Mouse (Mus musculus) midbrain, postnatal 0 days (tissue): ENCODE measurements around the gene March10. TPM values are rescaled to one million over a fixed set of nuclear protein-coding genes. Genes with fewer than 3 reads are reported as not detected.
A peak's percentile ranks its signal among the peaks of the same experiment; 100 is the strongest.

Experiments
- ATAC-seq: fragments of 200-750 bp; cut with Nextera tagmentation; 2 replicates; pipeline ENCODE4 v1.8.0; 2017; ENCODE audit warnings: moderate number of reproducible peaks, mild to moderate bottlenecking, moderate TSS enrichment, moderate library complexity; ENCODE audit not compliant: low FRiP score
- DNase-seq: peaks from one replicate; pipeline ENCODE4 v3.0.0-alpha.2; 2015; ENCODE audit warnings: low spot score
- H3K27ac ChIP-seq: fragments of 300-500 bp; sonication (generic); 2 replicates; pipeline ENCODE4 v1.5.1; 2014; ENCODE audit warnings: low read depth, mild to moderate bottlenecking, low read length, mixed read lengths
- H3K27me3 ChIP-seq: fragments of 300-500 bp; sonication (generic); 2 replicates; pipeline ENCODE4 v1.6.1; 2014; ENCODE audit warnings: low read length, control low read depth, mixed read lengths; ENCODE audit not compliant: insufficient read depth
- H3K36me3 ChIP-seq: fragments of 300-500 bp; sonication (generic); 2 replicates; pipeline ENCODE4 v1.6.1; 2014; ENCODE audit warnings: low read length, control low read depth, mixed read lengths; ENCODE audit not compliant: insufficient read depth
- H3K4me1 ChIP-seq: fragments of 300-500 bp; sonication (generic); 2 replicates; pipeline ENCODE4 v1.6.1; 2014; ENCODE audit warnings: mild to moderate bottlenecking, control low read depth, antibody characterized with exemption, low read length, mixed read lengths; ENCODE audit not compliant: insufficient read depth
- H3K4me2 ChIP-seq: fragments of 300-500 bp; sonication (generic); 2 replicates; pipeline ENCODE4 v1.6.1; 2014; ENCODE audit warnings: low read depth, mild to moderate bottlenecking, low read length, mixed read lengths; ENCODE audit not compliant: poor library complexity, severe bottlenecking
- H3K4me3 ChIP-seq: fragments of 300-500 bp; sonication (generic); 2 replicates; pipeline ENCODE4 v1.5.1; 2014; ENCODE audit warnings: low read depth, mild to moderate bottlenecking, low read length, moderate library complexity
- H3K9ac ChIP-seq: fragments of 300-500 bp; sonication (generic); replicated peaks from 2 replicates; pipeline ENCODE4 v1.6.1; 2014; ENCODE audit warnings: mild to moderate bottlenecking, low read length, moderate library complexity, mixed read lengths; ENCODE audit not compliant: poor library complexity, severe bottlenecking
- H3K9me3 ChIP-seq: fragments of 300-500 bp; sonication (generic); 2 replicates; pipeline ENCODE4 v1.6.1; 2016; ENCODE audit warnings: low read length, control low read depth
- CTCF ChIP-seq: IDR thresholded peaks from 2 replicates; pipeline ENCODE4 v1.5.1; 2016; ENCODE audit warnings: antibody characterized with exemption, mild to moderate bottlenecking
- WGBS: fragments of 180-500 bp; shearing (Covaris S2); extraction: QIAGEN DNeasy Blood & Tissue Kit; methylation state at CpG from one replicate; pipeline ENCODE4 v1.1.7; 2014; 5-methylcytosine and 5-hydroxymethylcytosine counted together
- polyA plus RNA-seq: library from polyadenylated mRNA; unstranded; fragments of >200 nt; fragmentation: Nextera tagmentation; extraction: Ambion mirVana; gene quantifications from 2 replicates; pipeline ENCODE4 v1.2.1, GENCODE M21; 2015
- total RNA-seq: library from RNA; depleted of rRNA; stranded (reverse); fragments of >200 nt; gene quantifications from 2 replicates; pipeline ENCODE4 v1.2.3, GENCODE M21; 2014

The March10 gene
- total and polyA plus RNA-seq, 2 experiments from 2014 or later, result 0.69 to 0.77 TPM

- Histone ChIP-seq H3K36me3 (no peaks in the 10 kb centered on the region), H3K4me3 (no peak overlapping the region), H3K27ac (no peak overlapping the region), H3K4me1 (no peaks in the 10 kb centered on the region), H3K4me2 (no peak overlapping the region), H3K27me3 (no peaks in the 10 kb centered on the region), H3K9ac (no peak overlapping the region), H3K9me3 (no peaks in the 10 kb centered on the region)
- no peak for TF ChIP-seq CTCF
- ATAC-seq (no peak), DNase-seq (no peak)
- WGBS, result 94% methylated on average over 4 of the region's 4 CpGs
These were observed 102.6 kb downstream of the March10 start for GRCm38 (mm10) chr11:105353891-105354280.

- Histone ChIP-seq H3K9ac (no peak overlapping the region), H3K4me1 (no peaks in the 10 kb centered on the region), H3K9me3 (no peaks in the 10 kb centered on the region), H3K36me3 (no peaks in the 10 kb centered on the region), H3K4me3 (no peak overlapping the region), H3K4me2 (no peak overlapping the region), H3K27ac (no peak overlapping the region), H3K27me3 (no peaks in the 10 kb centered on the region)
- DNase-seq (peak; percentile 84), ATAC-seq (no peak; the same call in 1 of the 2 replicates)
- TF ChIP-seq CTCF, result no peak
- 62% methylated on average over 9 of the region's 9 CpGs for WGBS
These were observed 103.3 kb downstream of the March10 start for GRCm38 (mm10) chr11:105352954-105353890.

GRCm38 (mm10) chr11:105352152-105352551 is 104.4 kb downstream of the March10 start:
- no peak for DNase-seq
- no peak for ATAC-seq
- Histone ChIP-seq H3K4me1 (no peaks in the 10 kb centered on the region), H3K27me3 (no peaks in the 10 kb centered on the region), H3K4me3 (no peak overlapping the region), H3K27ac (no peak overlapping the region), H3K9ac (no peak overlapping the region), H3K4me2 (no peak overlapping the region), H3K9me3 (no peaks in the 10 kb centered on the region), H3K36me3 (no peaks in the 10 kb centered on the region)
- TF ChIP-seq CTCF, result no peak
- WGBS, result 88% methylated on average over 8 of the region's 8 CpGs

- no peaks in the 10 kb centered on the region for H3K27me3 ChIP-seq
- no peaks in the 10 kb centered on the region for H3K9me3 ChIP-seq
- WGBS, result 93% methylated on average over 7 of the region's 7 CpGs
- no peaks in the 10 kb centered on the region for H3K4me1 ChIP-seq
- no peak overlapping the region for H3K9ac ChIP-seq
- ATAC-seq, result no peak
- H3K4me2 ChIP-seq, result no peak overlapping the region
- TF ChIP-seq CTCF, result no peak
- no peaks in the 10 kb centered on the region for H3K36me3 ChIP-seq
- DNase-seq, result no peak
- H3K27ac ChIP-seq, result no peak overlapping the region
- H3K4me3 ChIP-seq, result no peak overlapping the region
These were observed 105.9 kb downstream of the March10 start for GRCm38 (mm10) chr11:105350643-105351042.

GRCm38 (mm10) chr11:105349780-105350324 is 106.7 kb downstream of the March10 start:
- Histone ChIP-seq H3K9me3 (no peaks in the 10 kb centered on the region), H3K36me3 (no peaks in the 10 kb centered on the region), H3K27ac (no peak overlapping the region), H3K4me2 (no peak overlapping the region), H3K9ac (no peak overlapping the region), H3K27me3 (no peaks in the 10 kb centered on the region), H3K4me3 (no peak overlapping the region), H3K4me1 (no peaks in the 10 kb centered on the region)
- 98% methylated on average over 19 of the region's 19 CpGs for WGBS
- ATAC-seq (no peak), DNase-seq (no peak)
- no peak for TF ChIP-seq CTCF

GRCm38 (mm10) chr11:105348495-105348982 is 108.0 kb downstream of the March10 start:
- Histone ChIP-seq H3K36me3 (no peaks in the 10 kb centered on the region), H3K27ac (no peak overlapping the region), H3K27me3 (no peaks in the 10 kb centered on the region), H3K9me3 (no peaks in the 10 kb centered on the region), H3K4me2 (no peak overlapping the region), H3K4me1 (no peaks in the 10 kb centered on the region), H3K9ac (no peak overlapping the region), H3K4me3 (no peak overlapping the region)
- TF ChIP-seq CTCF, result no peak
- WGBS, result 90% methylated on average over 9 of the region's 9 CpGs
- ATAC-seq (no peak), DNase-seq (no peak)
